Mouse (Mus musculus): ENCODE measurements at regions not wholly inside any gene's neighbourhood (a gene's known extent, or its start where the extent isn't known, plus 50 kb on each side); places are given as distances from the start of the nearest gene placed in this dataset.

DNA sequence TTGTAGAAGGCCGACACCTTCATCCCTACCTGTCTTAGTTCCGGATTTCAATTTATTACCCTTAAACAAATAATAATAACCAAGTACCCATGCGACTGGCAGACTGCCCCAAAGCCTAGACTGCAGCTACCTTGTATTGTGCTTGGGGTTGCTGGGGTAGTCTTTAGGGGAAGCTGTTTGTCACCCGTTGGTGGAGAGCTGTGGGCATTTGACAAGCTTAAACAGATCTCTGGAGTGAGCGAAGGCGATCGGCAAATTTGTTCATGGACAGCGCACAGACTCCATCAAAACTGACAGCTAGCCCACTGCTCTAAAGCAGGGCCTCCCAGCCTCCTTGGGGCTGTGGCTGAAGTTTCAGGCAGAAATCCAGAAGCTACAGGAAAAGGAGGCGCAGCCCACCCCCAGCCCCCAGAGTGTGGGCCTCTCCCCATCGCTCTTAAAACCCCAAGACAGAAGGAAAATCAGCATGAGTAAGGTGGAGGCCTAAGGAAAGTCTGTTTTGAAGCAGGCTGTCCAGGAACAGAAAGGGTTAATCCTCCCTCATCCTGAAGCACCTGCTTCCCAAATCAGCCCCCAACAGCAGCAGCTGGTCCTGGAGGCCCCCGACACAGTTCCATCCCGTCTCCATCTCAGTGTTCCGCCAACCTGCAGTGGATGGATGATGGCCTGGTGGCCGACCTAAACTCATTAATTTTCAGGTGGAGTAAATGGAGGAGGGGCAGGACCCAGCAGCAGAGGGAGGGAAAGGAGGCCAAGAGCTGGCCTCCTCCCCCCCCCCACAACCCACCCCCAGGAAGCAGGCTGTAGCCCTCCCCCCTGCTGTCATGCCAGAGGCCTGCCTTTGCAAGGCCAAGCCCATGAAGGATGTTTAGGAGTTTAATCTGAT lies 487.2 kb downstream of the Prss52 start:
- 4% methylated on average over 14 of the region's 14 CpGs for WGBS
- peak overlapping the region; percentile 62 for H3K4me3 ChIP-seq
- peaks cover 92% of the 10 kb centered on the region for H3K4me1 ChIP-seq
- H3K27ac ChIP-seq, result peak overlapping the region; percentile 85
- DNase-seq (ENCODE audit: extremely low spot score, low spot score), result no peak
- H3K9me3 ChIP-seq, result no peaks in the 10 kb centered on the region
- H3K27me3 ChIP-seq (ENCODE audit: poor library complexity, severe bottlenecking), result peaks cover 100% of the 10 kb centered on the region
- H3K36me3 ChIP-seq (replicated peaks), result no peaks in the 10 kb centered on the region

DNA sequence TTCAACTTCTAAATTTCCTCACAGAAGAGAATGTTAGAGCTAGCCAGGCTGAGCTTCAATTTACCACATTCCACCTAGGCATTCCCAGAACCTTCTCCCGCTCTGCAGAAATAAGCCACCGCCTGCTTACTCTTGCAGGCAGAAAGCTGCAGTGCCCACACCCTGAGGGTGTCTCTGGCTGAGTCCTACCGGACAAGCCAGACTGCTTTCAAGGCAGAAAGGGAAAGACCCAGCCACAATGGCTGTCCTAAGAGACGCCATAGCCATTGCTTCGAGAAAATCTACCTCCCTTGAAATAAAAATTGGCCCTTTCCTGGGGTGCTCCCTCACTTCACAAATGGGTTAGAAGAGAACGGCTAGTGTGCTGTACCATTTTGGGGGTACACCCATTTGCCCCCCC lies 488.1 kb downstream of the Prss52 start:
- DNase-seq (ENCODE audit: extremely low spot score, low spot score), result no peak
- H3K9me3 ChIP-seq, result no peaks in the 10 kb centered on the region
- H3K27ac ChIP-seq, result no peak overlapping the region
- 48% methylated on average over 6 of the region's 6 CpGs for WGBS
- peaks cover 85% of the 10 kb centered on the region for H3K4me1 ChIP-seq
- peak overlapping the region; percentile 62; the same call in 1 of the 2 replicates for H3K4me3 ChIP-seq
- H3K27me3 ChIP-seq (ENCODE audit: poor library complexity, severe bottlenecking), result peaks cover 98% of the 10 kb centered on the region
- H3K36me3 ChIP-seq (replicated peaks), result no peaks in the 10 kb centered on the region

DNA sequence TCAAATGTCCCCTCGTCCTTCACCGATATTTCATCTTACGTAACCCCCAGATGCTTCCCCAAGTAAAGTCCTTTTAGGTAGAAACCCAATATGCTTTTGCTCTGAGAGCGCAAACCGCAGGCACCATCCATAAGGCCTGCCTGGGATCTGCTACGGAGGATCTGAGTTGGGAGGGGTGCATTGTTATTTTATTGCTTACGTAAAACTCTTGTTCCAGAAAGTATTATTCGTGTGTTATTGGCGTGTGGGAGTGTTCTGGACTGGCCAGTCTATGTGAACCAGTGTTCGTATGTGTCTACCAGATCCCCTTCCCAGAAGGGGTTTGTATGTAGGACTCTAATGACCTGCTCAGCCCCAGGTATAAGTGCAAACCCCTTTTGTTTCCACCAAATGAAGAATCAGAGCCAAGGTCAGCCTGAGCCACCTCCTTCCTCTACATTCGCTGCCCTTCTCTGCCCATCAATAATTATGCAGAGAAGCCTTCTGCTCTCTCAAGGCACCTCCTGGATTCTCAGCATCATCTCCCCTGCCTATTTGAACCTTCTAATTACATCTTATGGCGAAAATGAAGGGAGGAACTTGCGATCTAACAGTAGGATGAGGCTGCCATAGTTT lies 488.7 kb downstream of the Prss52 start:
- no peak overlapping the region for H3K27ac ChIP-seq
- no peaks in the 10 kb centered on the region for H3K9me3 ChIP-seq
- no peak for DNase-seq (ENCODE audit: extremely low spot score, low spot score)
- no peaks in the 10 kb centered on the region for H3K36me3 ChIP-seq (replicated peaks)
- H3K27me3 ChIP-seq (ENCODE audit: poor library complexity, severe bottlenecking), result peaks cover 98% of the 10 kb centered on the region
- peaks cover 85% of the 10 kb centered on the region for H3K4me1 ChIP-seq
- peak overlapping the region; percentile 62; the same call in 1 of the 2 replicates for H3K4me3 ChIP-seq
- 75% methylated on average over 13 of the region's 13 CpGs for WGBS

DNA sequence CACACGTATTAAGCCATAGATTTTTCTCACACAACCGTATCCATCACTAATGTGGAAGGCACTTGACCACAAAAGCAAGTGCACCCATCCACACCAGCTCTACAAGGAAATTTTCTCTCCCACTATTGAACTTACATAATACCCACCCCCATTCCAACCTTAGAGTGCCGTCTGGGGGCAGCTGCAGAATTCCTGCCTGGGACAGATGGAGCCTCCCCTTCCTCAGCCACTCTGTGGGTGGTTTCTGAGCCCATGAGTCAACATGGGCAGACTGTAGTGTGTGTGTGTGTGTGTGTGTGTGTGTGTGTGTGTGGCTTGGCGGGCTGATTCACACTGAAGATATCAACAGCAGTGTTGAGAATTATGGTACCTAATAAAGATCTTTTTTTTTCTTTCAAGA lies 489.5 kb downstream of the Prss52 start:
- peaks cover 84% of the 10 kb centered on the region for H3K4me1 ChIP-seq
- no peak overlapping the region for H3K27ac ChIP-seq
- H3K4me3 ChIP-seq, result no peak overlapping the region
- peaks cover 98% of the 10 kb centered on the region for H3K27me3 ChIP-seq (ENCODE audit: poor library complexity, severe bottlenecking)
- DNase-seq (ENCODE audit: extremely low spot score, low spot score), result no peak
- WGBS, result 51% methylated on average over 4 of the region's 4 CpGs
- H3K36me3 ChIP-seq (replicated peaks), result no peaks in the 10 kb centered on the region
- H3K9me3 ChIP-seq, result no peaks in the 10 kb centered on the region

DNA sequence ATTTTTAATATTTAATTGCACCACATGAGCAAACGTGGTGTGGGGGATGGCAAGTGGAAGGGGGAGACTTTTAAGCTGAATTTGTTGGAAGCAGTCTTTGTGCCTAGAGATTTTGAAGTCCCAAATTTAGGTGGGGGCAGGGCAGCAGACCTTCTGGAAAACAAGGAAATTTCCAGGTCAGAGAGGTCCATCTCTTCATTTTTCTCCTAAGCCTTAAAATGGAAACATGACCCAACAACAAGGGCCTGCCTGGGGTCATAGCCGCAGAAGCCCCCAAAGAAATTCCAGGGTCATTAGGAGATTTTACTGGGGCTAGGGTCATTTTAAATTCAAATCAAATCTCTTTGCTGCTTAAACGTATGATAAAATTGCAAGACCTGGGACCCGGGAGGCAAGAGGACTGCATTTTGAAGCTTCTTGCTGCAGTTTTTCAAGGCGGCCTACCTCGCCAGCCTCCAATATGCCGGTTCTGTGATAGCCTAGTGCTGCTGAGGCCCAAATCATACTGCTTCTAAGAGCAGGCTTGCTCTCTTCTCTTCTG lies 490.0 kb downstream of the Prss52 start:
- Histone ChIP-seq H3K27me3 (ENCODE audit: poor library complexity, severe bottlenecking) (peaks cover 98% of the 10 kb centered on the region), H3K27ac (no peak overlapping the region), H3K4me1 (peaks cover 78% of the 10 kb centered on the region), H3K4me3 (no peak overlapping the region), H3K36me3 (replicated peaks) (no peaks in the 10 kb centered on the region), H3K9me3 (no peaks in the 10 kb centered on the region)
- DNase-seq (ENCODE audit: extremely low spot score, low spot score), result no peak
- 52% methylated on average over 7 of the region's 7 CpGs for WGBS

DNA sequence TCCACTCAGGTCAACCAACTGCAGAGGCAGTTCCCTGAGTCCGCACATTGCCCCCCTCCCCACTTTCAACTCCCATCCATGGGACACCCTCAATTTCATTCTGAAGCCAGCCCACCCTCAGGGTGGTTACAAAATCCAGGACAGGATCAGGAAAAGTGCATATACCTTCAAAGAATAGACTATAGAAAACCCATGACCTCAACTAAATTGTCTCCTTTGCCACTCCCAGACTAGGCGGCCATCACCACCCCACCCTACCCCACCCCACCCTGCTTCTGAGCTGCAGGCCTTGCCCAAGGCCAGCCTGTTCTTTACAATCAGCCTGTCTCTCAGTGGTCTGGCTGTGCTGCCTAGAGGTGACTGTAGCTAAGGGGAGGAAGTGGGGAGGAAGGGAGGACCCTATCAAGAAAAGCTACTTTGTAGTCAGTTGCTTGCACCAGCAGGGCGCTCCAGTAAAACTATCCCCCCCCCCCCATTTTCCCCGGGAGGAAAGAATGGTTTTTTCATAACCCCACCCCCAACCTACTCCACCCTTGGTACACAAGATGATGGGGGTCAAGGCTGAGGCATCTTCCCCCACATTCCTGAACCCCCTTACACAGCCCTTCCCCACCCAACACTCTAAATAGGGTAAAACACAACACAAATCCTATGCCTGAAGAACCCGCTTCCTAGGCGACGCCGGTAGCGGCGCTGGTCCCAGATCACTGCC lies 490.9 kb downstream of the Prss52 start:
- Histone ChIP-seq H3K4me3 (no peak overlapping the region), H3K9me3 (no peaks in the 10 kb centered on the region), H3K27me3 (ENCODE audit: poor library complexity, severe bottlenecking) (peaks cover 98% of the 10 kb centered on the region), H3K4me1 (peaks cover 74% of the 10 kb centered on the region), H3K27ac (no peak overlapping the region), H3K36me3 (replicated peaks) (no peaks in the 10 kb centered on the region)
- no peak for DNase-seq (ENCODE audit: extremely low spot score, low spot score)
- WGBS, result 34% methylated on average over 10 of the region's 10 CpGs

DNA sequence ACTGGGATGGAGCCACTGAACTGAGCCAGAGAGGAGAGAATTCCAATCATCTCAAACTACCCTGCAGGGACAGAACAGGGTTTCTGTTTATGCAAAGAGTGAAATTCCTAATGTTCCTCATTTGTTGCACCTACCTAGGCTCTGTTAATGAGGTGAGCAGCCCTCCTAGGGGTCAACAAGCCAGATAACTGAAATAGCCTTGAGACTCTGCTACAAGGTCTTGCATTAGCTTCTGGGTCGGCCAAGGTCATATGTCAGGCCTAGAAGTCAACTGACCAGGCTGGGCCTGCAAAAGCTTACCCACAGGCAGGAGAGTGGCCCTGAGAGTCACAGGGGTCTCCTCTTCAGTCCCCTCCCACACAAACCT lies 491.4 kb downstream of the Prss52 start:
- H3K27ac ChIP-seq, result no peak overlapping the region
- no peaks in the 10 kb centered on the region for H3K9me3 ChIP-seq
- H3K27me3 ChIP-seq (ENCODE audit: poor library complexity, severe bottlenecking), result peaks cover 98% of the 10 kb centered on the region
- H3K36me3 ChIP-seq (replicated peaks), result no peaks in the 10 kb centered on the region
- H3K4me3 ChIP-seq, result no peak overlapping the region
- DNase-seq (ENCODE audit: extremely low spot score, low spot score), result no peak
- WGBS, result 55% methylated on average over 1 of the region's 1 CpGs
- H3K4me1 ChIP-seq, result peaks cover 69% of the 10 kb centered on the region

DNA sequence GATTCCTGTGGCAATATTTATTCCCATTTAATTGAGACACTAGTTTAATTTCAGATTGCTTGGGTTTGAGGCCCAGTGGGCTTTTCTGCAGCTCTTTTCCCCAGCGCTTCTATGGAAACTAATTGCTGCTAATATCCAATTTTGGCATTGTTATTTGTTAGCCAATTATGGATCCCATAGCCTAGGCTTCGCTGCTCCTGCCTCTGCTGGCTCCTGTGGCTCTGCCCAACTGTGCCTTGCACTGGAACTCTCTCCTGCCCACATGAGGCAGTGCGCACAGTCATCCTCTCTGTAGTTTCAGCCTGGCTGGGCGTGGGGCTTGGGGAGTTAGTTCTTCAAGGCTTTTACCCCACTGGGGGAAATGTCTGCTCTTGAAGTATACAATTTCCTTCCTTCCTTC lies 491.8 kb downstream of the Prss52 start:
- Histone ChIP-seq H3K36me3 (replicated peaks) (no peaks in the 10 kb centered on the region), H3K4me1 (peaks cover 65% of the 10 kb centered on the region), H3K27ac (no peak overlapping the region)

DNA sequence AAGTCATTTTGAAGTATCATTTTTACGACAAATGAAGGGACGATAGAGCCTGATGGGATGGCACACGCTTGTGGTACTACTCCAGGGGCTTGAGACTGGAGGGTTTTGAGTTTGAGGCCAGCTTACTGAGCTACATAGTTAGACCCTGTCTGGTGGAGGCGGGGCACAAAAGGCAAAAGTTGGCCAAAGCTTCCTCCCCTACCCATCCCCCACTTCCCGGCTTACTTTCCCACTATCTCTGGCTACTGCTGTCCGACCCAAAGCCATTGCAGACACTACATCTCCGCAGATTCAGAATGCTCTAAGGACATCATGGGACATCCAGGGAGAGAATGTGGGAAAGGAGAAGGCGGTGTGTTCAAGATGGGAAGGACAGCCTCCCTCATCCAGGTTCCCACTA lies 493.1 kb downstream of the Prss52 start:
- Histone ChIP-seq H3K4me1 (peaks cover 65% of the 10 kb centered on the region), H3K4me3 (no peak overlapping the region)

More for the DNA sequence above, 491.8 kb downstream of the Prss52 start:
- WGBS, result 80% methylated on average over 4 of the region's 4 CpGs
- no peaks in the 10 kb centered on the region for H3K9me3 ChIP-seq
- peaks cover 98% of the 10 kb centered on the region for H3K27me3 ChIP-seq (ENCODE audit: poor library complexity, severe bottlenecking)
- DNase-seq (ENCODE audit: extremely low spot score, low spot score), result no peak
- no peak overlapping the region for H3K4me3 ChIP-seq

More for the DNA sequence above, 493.1 kb downstream of the Prss52 start:
- DNase-seq (ENCODE audit: extremely low spot score, low spot score), result no peak
- H3K36me3 ChIP-seq (replicated peaks), result no peaks in the 10 kb centered on the region
- WGBS, result 67% methylated on average over 8 of the region's 8 CpGs
- H3K27ac ChIP-seq, result no peak overlapping the region
- H3K9me3 ChIP-seq, result no peaks in the 10 kb centered on the region
- peaks cover 88% of the 10 kb centered on the region for H3K27me3 ChIP-seq (ENCODE audit: poor library complexity, severe bottlenecking)

MicroRNAs in the stretch of these regions (microRNA counts, 519-probe panel; counts per million panel counts)
- microRNA mmu-miR-124, result 5,858 counts per million, percentile 90 among the panel's probes with 10 or more counts

Small RNA genes in the stretch of these regions (microRNA-seq; reads per million reads assigned to microRNA genes)
- gene Mir124a-1 (1.2 reads per million), gene Mir3078 (1.8 reads per million)

All from forebrain, embryonic 10.5 days (tissue).